Mouse (Mus musculus) gastrocnemius, adult 18-20 months (tissue): ENCODE results near the gene Foxk1. TPM values are rescaled to one million over a fixed set of nuclear protein-coding genes. Genes with fewer than 3 reads are reported as not detected.

Experiments
- DNase-seq: peaks from one replicate; pipeline ENCODE4 v3.0.0; 2021; ENCODE audit warnings: low spot score
- total RNA-seq, 2 experiments: library from RNA; stranded (reverse); gene quantifications; 2 replicates each; pipeline ENCODE4 v1.2.3; 2021

Gene Foxk1
- total RNA-seq, 2 experiments from 2014 or later, result 14.5 to 16.4 TPM

- DNase-seq, result no peak
Observed at GRCm38 (mm10) chr5:142443514-142443913, 42.2 kb downstream of the Foxk1 start.

- no peak for DNase-seq
Observed at GRCm38 (mm10) chr5:142443994-142444393, 42.7 kb downstream of the Foxk1 start.

GRCm38 (mm10) chr5:142444791-142445531 is 43.7 kb downstream of the Foxk1 start:
- DNase-seq, result peak; percentile 70

GRCm38 (mm10) chr5:142445709-142446108 is 44.4 kb downstream of the Foxk1 start:
- no peak for DNase-seq

- peak; percentile 93 for DNase-seq
Observed at GRCm38 (mm10) chr5:142448076-142448475, 46.8 kb downstream of the Foxk1 start.

GRCm38 (mm10) chr5:142448623-142449022 is 47.3 kb downstream of the Foxk1 start:
- DNase-seq, result no peak

- no peak for DNase-seq
Observed at GRCm38 (mm10) chr5:142450846-142451245, 49.5 kb downstream of the Foxk1 start.

GRCm38 (mm10) chr5:142451759-142452158 is 50.5 kb downstream of the Foxk1 start:
- DNase-seq, result no peak

- DNase-seq, result no peak
Observed at GRCm38 (mm10) chr5:142453742-142454141, 52.4 kb downstream of the Foxk1 start.

GRCm38 (mm10) chr5:142456318-142456717 is 55.0 kb downstream of the Foxk1 start:
- DNase-seq, result no peak

GRCm38 (mm10) chr5:142457345-142457744 is 56.0 kb downstream of the Foxk1 start:
- DNase-seq, result no peak

GRCm38 (mm10) chr5:142458791-142459557 is 57.7 kb downstream of the Foxk1 start:
- DNase-seq, result no peak

GRCm38 (mm10) chr5:142459834-142460233 is 58.5 kb downstream of the Foxk1 start:
- no peak for DNase-seq

GRCm38 (mm10) chr5:142461942-142462640 is 60.8 kb downstream of the Foxk1 start:
- DNase-seq, result no peak

GRCm38 (mm10) chr5:142462641-142462948 is 61.3 kb downstream of the Foxk1 start:
- no peak for DNase-seq

- no peak for DNase-seq
Observed at GRCm38 (mm10) chr5:142463011-142463410, 61.7 kb downstream of the Foxk1 start.

- peak; percentile 94 for DNase-seq
Observed at GRCm38 (mm10) chr5:142463461-142464454, 62.5 kb downstream of the Foxk1 start, which contains the start of gene Ap5z1. Ap5z1 (plus strand) TSS chr5:142463944.

GRCm38 (mm10) chr5:142468375-142468774 is 67.1 kb downstream of the Foxk1 start:
- no peak for DNase-seq

GRCm38 (mm10) chr5:142469796-142470195 is 68.5 kb downstream of the Foxk1 start:
- DNase-seq, result no peak

GRCm38 (mm10) chr5:142473696-142474095 is 72.4 kb downstream of the Foxk1 start:
- no peak for DNase-seq

GRCm38 (mm10) chr5:142475669-142476068 is 74.4 kb downstream of the Foxk1 start:
- no peak for DNase-seq
